Mouse (Mus musculus) CH12F3 (cell line): Measurements from ENCODE around the gene Fam229a.

Experiments
- in situ Hi-C: fragments of 300-500 bp; cut with MboI; formaldehyde crosslinking; loops from 2 replicates; pipeline ENCODE4 v1.14.3; 2020; ENCODE audit warnings: low sequenced_read_pairs

Gene Fam229a

DNA sequence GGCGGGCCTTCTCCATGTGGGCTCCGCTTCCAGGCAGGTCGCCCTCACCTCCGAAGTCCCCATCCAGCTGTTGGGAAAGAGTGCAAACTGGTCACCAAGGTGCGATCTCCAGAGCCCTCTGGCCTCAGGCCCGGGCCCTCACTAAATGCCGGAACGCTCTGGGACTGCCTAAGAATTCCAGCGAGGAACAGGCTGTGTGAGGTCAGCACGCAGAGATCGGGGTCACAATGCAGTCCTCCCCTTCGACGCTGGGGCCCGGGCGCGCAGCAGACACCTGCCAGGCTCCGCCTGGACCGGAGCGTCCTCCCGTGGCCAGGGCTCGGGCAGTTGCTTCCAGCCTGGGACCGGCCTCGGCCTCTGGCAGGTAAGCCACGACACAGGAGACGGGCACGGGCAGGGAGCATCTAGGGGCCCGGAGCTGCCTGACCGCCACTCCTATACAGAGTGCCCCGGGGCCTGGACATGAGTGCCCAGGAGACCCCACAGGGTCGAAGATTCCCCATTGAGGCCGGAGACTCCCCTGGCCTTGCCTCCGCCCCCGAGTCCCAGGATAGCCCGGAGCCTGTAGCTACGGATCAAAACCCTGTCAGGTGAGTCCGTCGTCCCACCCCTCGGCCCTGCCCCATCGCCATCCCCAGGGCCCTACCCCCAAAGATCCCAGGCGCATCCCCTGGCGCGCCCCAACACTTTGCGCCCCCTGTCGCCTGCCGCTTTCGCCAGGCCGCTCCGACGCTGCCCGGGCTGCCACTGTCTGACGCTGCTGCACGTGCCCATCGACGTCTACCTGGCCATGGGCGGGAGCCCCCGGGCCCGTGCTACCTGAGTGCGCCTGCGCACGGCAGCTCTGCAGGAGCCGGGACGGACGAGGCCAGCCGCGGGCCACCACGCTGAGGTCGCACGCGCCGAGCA, at the start of gene Fam229a, which contains the start of gene Tssk3:
Gene Fam229a, plus strand, starts transcription at position 219 of the 909 bp plus-strand sequence.
Gene Tssk3, minus strand, starts transcription at position 51 of the 909 bp plus-strand sequence.
- in situ Hi-C loops = no loop called here

- in situ Hi-C loops = no loop called here
These were observed 43.6 kb upstream of the Fam229a start for GRCm38 (mm10) chr4:129447360-129447759.

- in situ Hi-C loops = no loop called here
These were observed 43.0 kb upstream of the Fam229a start for GRCm38 (mm10) chr4:129447778-129448563.

- in situ Hi-C loops = no loop called here
These were observed 42.3 kb upstream of the Fam229a start for GRCm38 (mm10) chr4:129448713-129449112.

- in situ Hi-C loops = loop anchor here (10.0 kb wide), 1 partner anchor 96 kb away; no protein-coding TSS in a partner anchor
These were observed 40.1 kb upstream of the Fam229a start for GRCm38 (mm10) chr4:129450851-129451250.

- in situ Hi-C loops = loop anchor here (10.0 kb wide), 1 partner anchor 97 kb away; no protein-coding TSS in a partner anchor
These were observed 39.4 kb upstream of the Fam229a start for GRCm38 (mm10) chr4:129451471-129452169.

- in situ Hi-C loops = loop anchor here (10.0 kb wide), 1 partner anchor 100 kb away; no protein-coding TSS in a partner anchor
These were observed 35.7 kb upstream of the Fam229a start for GRCm38 (mm10) chr4:129455265-129455664.

GRCm38 (mm10) chr4:129456126-129456525, 34.9 kb upstream of the Fam229a start:
- in situ Hi-C loops = loop anchor here (10.0 kb wide), 1 partner anchor 101 kb away; no protein-coding TSS in a partner anchor

GRCm38 (mm10) chr4:129457311-129457710, 33.7 kb upstream of the Fam229a start:
- in situ Hi-C loops = loop anchor here (10.0 kb wide), 1 partner anchor 103 kb away; no protein-coding TSS in a partner anchor

- in situ Hi-C loops = loop anchor here (10.0 kb wide), 1 partner anchor 105 kb away; no protein-coding TSS in a partner anchor
These were observed 31.3 kb upstream of the Fam229a start for GRCm38 (mm10) chr4:129459726-129460125.

DNA sequence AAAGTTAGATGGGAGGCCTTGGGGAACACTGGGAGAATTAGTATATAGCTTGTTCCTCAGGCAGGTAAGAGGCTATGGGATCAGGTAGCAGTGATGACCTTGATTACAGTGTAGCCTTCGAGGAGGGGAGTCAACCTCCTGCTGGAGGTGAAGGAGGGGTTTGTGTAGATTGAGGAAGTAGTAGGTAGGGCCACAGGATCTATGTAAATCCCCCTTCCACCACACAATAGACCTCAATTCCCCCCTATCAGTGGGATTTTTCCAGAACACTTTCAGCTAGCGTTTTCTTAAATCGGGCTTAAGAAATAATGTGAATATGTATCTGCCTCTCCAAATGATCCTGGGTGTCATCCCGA, 30.2 kb upstream of the Fam229a start:
- in situ Hi-C loops = no loop called here

GRCm38 (mm10) chr4:129461183-129461960, 29.6 kb upstream of the Fam229a start, which contains the start of gene Bsdc1:
Bsdc1 (plus strand) TSS chr4:129461581.
- in situ Hi-C loops = no loop called here

- in situ Hi-C loops = no loop called here
These were observed 28.9 kb upstream of the Fam229a start for GRCm38 (mm10) chr4:129462118-129462517.

GRCm38 (mm10) chr4:129463097-129464059, 27.6 kb upstream of the Fam229a start:
- in situ Hi-C loops = no loop called here

- in situ Hi-C loops = no loop called here
These were observed 26.6 kb upstream of the Fam229a start for GRCm38 (mm10) chr4:129464286-129464815.

DNA sequence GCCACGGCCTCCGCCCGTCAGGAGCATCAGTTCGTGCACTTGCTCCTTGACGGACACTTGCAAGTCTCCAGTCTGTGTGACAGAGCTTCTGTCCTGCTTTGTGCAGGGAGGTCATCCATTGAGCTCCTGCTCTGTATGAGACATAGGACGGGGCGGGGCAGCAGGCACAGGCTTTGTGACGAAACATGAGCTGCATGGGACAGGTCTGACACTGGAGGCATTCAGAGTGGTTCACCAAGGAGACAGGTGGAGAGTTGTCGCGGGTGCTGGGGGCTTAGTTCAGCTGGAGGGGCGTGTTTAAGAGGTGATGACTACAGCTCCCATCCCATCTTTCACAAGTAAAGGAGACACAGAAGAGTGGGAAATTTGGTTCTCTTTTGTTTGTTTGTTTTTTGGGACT, 14.9 kb upstream of the Fam229a start:
- in situ Hi-C loops = no loop called here

GRCm38 (mm10) chr4:129479863-129480262, 11.1 kb upstream of the Fam229a start:
- in situ Hi-C loops = no loop called here

- in situ Hi-C loops = no loop called here
These were observed 9.9 kb upstream of the Fam229a start for GRCm38 (mm10) chr4:129481090-129481489.
